Mouse (Mus musculus): ENCODE measurements around the gene Ccdc159. TPM values are rescaled to one million over a fixed set of nuclear protein-coding genes. Genes with fewer than 3 reads are reported as not detected.

Gene Ccdc159
- polyA plus RNA-seq, 1 experiment from 2014 or later = 4.2 TPM

DNA sequence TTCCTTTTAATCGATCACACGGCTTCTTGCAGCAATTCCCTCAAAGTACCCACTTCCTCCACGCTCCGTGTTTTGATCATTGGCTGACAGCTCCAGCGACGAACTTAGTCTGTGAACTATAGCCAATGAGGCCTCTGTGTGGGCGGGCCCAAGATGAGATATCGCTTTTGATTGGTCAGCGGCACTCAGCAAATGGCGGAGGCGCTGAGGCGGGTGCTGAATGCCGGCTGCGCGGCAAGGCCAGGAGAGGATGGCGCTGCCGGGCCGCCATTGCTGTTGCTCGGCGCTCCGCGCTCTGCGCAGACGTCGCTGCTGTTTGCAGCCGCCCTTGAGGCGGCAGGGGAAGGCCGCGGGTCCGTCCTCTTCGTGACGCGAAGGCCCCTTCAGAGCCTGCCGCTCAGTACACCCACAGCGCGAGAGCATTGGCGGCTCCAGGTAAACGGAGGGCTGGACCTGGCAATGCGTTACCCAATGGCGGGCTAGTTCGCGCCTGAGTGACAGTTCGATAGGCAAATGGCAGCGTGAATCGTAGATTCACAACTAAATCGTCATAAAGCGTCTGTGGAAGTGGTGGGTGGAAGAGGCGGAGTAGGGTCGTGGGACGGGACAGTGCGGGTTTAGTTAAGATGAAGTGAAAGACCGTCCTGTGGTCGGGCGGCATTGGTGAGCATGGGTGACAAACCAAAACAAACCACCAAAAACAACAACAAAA lies 28.5 kb downstream of the Ccdc159 start, which contains the start of gene Swsap1:
Gene Swsap1, plus strand, starts transcription at position 186 of the 712 bp plus-strand sequence.
- Histone ChIP-seq H3K36me3 (peaks cover 12% of the 10 kb centered on the region), H3K9me3 (replicated peaks) (no peaks in the 10 kb centered on the region), H3K27me3 (ENCODE audit: low read depth, poor library complexity, severe bottlenecking) (peaks cover 27% of the 10 kb centered on the region), H3K4me3 (peak within 1 kb of the TSS; percentile 78), H3K27ac (replicated peaks) (peak within 1 kb of the TSS; percentile 96), H3K4me1 (peaks cover 32% of the 10 kb centered on the region)
- peak; percentile 98 for DNase-seq (ENCODE audit: low spot score)
- WGBS = under 1% methylated on average over 54 of the region's 54 CpGs

DNA sequence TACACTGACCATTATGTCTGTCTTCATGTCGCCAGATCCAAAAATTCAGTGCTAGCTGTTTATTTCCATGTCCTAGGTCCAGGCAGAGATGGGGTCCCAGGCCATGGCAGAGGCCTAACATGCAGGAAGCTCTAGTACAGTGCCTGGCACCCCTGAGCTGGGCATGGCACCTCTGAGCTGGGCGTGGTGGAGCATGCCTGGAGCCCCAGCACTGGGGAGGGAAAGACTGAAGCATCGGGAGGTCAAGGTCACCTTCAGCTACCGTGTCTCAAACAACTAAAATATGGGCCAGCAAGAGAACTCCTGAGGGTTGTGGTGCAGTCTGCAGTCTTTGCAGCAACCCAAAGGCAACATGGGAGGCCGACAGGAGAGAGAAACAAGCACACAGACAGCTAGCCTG lies 31.1 kb downstream of the Ccdc159 start:
- WGBS = 92% methylated on average over 5 of the region's 5 CpGs

DNA sequence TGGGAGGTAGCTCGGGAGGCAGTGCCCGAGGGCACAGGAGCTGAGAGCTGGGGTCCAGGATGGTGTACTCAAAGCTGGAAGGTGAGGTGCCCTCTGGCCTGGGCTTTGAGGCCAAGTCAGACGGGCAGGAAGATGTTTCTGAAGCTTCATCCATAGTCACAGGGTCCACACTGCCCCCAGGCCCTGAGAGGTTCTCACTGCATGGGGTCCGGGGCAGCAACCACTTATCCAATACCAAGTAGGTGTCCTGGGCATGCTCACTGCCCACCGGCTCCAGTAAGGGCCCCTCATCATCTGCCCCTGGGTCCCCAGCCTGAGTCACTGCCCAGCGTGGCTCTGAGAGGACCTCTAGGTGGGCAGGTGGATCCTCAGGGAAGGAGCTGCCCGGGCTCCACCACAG lies 32.0 kb downstream of the Ccdc159 start:
- Histone ChIP-seq H3K27ac (replicated peaks) (no peak overlapping the region), H3K4me1 (peaks cover 49% of the 10 kb centered on the region), H3K9me3 (replicated peaks) (no peaks in the 10 kb centered on the region), H3K27me3 (ENCODE audit: low read depth, poor library complexity, severe bottlenecking) (peaks cover 62% of the 10 kb centered on the region), H3K4me3 (no peak overlapping the region), H3K36me3 (peaks cover 12% of the 10 kb centered on the region)
- WGBS = 89% methylated on average over 7 of the region's 7 CpGs
- no peak for DNase-seq (ENCODE audit: low spot score)

More for the DNA sequence above, 31.1 kb downstream of the Ccdc159 start:
- Histone ChIP-seq H3K36me3 (peaks cover 12% of the 10 kb centered on the region), H3K27me3 (ENCODE audit: low read depth, poor library complexity, severe bottlenecking) (peaks cover 53% of the 10 kb centered on the region), H3K27ac (replicated peaks) (no peak overlapping the region), H3K4me3 (no peak overlapping the region), H3K9me3 (replicated peaks) (no peaks in the 10 kb centered on the region), H3K4me1 (peaks cover 52% of the 10 kb centered on the region)
- DNase-seq (ENCODE audit: low spot score) = no peak

DNA sequence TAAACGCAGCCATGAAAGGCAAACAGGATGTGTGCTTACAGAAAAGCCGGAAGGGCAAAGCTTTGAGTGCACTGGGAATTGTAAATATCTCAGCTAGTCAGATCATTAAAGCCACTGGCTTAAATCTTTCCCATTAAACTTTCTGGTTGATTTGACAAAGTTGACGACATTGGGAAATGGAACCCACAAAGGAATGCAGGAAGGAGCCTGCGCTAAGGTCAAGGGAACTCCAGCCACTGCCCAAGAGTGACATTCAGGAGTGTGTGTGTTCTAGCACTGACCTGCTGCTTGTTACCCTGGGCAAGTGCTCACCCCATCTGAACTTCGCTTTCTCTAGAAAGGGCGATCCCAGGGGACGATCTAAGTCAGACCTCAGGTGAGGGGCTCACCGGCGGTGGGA lies 32.9 kb downstream of the Ccdc159 start:
- peaks cover 12% of the 10 kb centered on the region for H3K36me3 ChIP-seq
- WGBS = 55% methylated on average over 9 of the region's 9 CpGs
- H3K27me3 ChIP-seq (ENCODE audit: low read depth, poor library complexity, severe bottlenecking) = peaks cover 63% of the 10 kb centered on the region
- peaks cover 44% of the 10 kb centered on the region for H3K4me1 ChIP-seq
- H3K4me3 ChIP-seq = peak overlapping the region; percentile 57
- DNase-seq (ENCODE audit: low spot score) = no peak
- no peak overlapping the region for H3K27ac ChIP-seq (replicated peaks)
- H3K9me3 ChIP-seq (replicated peaks) = no peaks in the 10 kb centered on the region

GRCm38 (mm10) chr9:21960558-21961208 lies 33.4 kb downstream of the Ccdc159 start:
- Histone ChIP-seq H3K4me1 (peaks cover 44% of the 10 kb centered on the region), H3K27me3 (ENCODE audit: low read depth, poor library complexity, severe bottlenecking) (peaks cover 63% of the 10 kb centered on the region), H3K9me3 (replicated peaks) (no peaks in the 10 kb centered on the region), H3K36me3 (peaks cover 12% of the 10 kb centered on the region), H3K4me3 (peak overlapping the region; percentile 57), H3K27ac (replicated peaks) (0 out of 2 replicates have a peak overlapping the region, but pooled peaks have one; percentile 35)
- peak; percentile 44 for DNase-seq (ENCODE audit: low spot score)
- WGBS = 9% methylated on average over 26 of the region's 26 CpGs

GRCm38 (mm10) chr9:21961366-21961980 lies 34.2 kb downstream of the Ccdc159 start:
- no peaks in the 10 kb centered on the region for H3K9me3 ChIP-seq (replicated peaks)
- WGBS = 1% methylated on average over 35 of the region's 35 CpGs
- no peak overlapping the region for H3K27ac ChIP-seq (replicated peaks)
- peaks cover 41% of the 10 kb centered on the region for H3K4me1 ChIP-seq
- DNase-seq (ENCODE audit: low spot score) = no peak
- peaks cover 63% of the 10 kb centered on the region for H3K27me3 ChIP-seq (ENCODE audit: low read depth, poor library complexity, severe bottlenecking)
- peaks cover 12% of the 10 kb centered on the region for H3K36me3 ChIP-seq
- H3K4me3 ChIP-seq = peak overlapping the region; percentile 57

DNA sequence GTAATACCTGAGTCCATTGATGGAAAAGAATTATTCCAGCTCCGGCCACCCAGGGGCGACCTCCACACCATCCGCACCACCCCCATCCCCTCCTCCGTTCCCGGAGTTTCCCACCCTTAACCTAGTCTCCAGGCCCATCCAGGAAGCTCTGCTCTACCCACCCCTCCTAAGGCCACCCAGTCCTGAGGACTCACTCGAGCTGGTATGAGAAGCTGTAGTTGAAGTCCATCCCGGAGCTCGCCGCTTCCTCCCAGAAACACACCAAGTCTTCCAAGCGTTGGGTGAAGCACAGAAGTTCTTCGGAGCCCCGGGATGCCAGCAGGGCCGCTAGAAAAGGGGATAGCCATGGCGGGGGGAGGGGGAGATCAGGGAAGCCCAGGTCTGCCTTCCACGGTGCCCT lies 34.7 kb downstream of the Ccdc159 start:
- peaks cover 37% of the 10 kb centered on the region for H3K4me1 ChIP-seq
- DNase-seq (ENCODE audit: low spot score) = no peak
- H3K4me3 ChIP-seq = peak overlapping the region; percentile 57
- no peaks in the 10 kb centered on the region for H3K9me3 ChIP-seq (replicated peaks)
- WGBS = 1% methylated on average over 15 of the region's 15 CpGs
- peak overlapping the region; percentile 19; the same call in 1 of the 2 replicates for H3K27ac ChIP-seq (replicated peaks)
- peaks cover 12% of the 10 kb centered on the region for H3K36me3 ChIP-seq
- H3K27me3 ChIP-seq (ENCODE audit: low read depth, poor library complexity, severe bottlenecking) = peaks cover 63% of the 10 kb centered on the region

DNA sequence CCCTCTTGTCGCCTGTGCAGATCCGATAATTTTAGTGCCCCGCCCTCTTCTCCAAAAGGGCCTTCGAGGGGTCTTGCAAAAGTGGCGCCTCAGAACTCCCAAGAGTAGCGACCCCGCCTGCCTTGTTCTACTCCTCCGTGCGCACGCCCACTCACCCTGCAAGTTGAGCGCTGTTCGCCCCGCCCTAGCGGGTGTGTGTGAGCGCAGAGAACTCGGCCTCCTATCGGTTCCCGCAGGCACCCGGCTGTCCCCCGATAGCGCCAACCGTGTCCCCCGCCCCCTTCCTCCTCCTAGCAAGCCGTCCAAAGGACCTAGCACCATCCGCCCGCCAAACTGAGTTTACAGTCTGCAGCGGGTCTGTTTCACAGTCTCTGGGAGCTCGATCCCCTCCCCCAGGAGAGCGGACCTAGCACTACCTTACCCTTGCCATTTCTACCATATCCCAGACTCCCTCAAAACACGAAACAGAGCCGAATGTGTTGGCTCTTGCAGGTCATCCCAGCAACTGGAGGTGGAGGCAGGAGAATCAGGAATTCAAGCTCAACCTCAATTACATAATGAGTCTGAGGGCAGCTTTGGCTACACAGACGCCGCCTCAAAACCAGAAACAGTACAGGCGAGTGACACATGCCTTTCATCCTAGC lies 35.3 kb downstream of the Ccdc159 start:
- peaks cover 37% of the 10 kb centered on the region for H3K4me1 ChIP-seq
- 3% methylated on average over 34 of the region's 34 CpGs for WGBS
- no peaks in the 10 kb centered on the region for H3K9me3 ChIP-seq (replicated peaks)
- peak overlapping the region; percentile 19; the same call in 1 of the 2 replicates for H3K27ac ChIP-seq (replicated peaks)
- H3K36me3 ChIP-seq = peaks cover 9% of the 10 kb centered on the region
- H3K4me3 ChIP-seq = peak overlapping the region; percentile 57
- H3K27me3 ChIP-seq (ENCODE audit: low read depth, poor library complexity, severe bottlenecking) = peaks cover 63% of the 10 kb centered on the region
- peak; percentile 79 for DNase-seq (ENCODE audit: low spot score)

- H3K36me3 ChIP-seq = peaks cover 2% of the 10 kb centered on the region
- peaks cover 37% of the 10 kb centered on the region for H3K4me1 ChIP-seq
- peaks cover 60% of the 10 kb centered on the region for H3K27me3 ChIP-seq (ENCODE audit: low read depth, poor library complexity, severe bottlenecking)
- no peaks in the 10 kb centered on the region for H3K9me3 ChIP-seq (replicated peaks)
- DNase-seq (ENCODE audit: low spot score) = peak; percentile 62
- peak within 1 kb of the TSS; percentile 57 for H3K4me3 ChIP-seq
- WGBS = 22% methylated on average over 8 of the region's 8 CpGs
- H3K27ac ChIP-seq (replicated peaks) = peak within 1 kb of the TSS; percentile 19; the same call in 1 of the 2 replicates
Measured at GRCm38 (mm10) chr9:21963417-21963816, 36.1 kb downstream of the Ccdc159 start, which contains the start of gene Epor. Gene Epor, minus strand, starts transcription at chr9:21963506.

GRCm38 (mm10) chr9:21968883-21969282 lies 41.6 kb downstream of the Ccdc159 start:
- Histone ChIP-seq H3K4me3 (no peak overlapping the region), H3K36me3 (no peaks in the 10 kb centered on the region), H3K4me1 (no peaks in the 10 kb centered on the region), H3K9me3 (replicated peaks) (no peaks in the 10 kb centered on the region), H3K27ac (replicated peaks) (no peak overlapping the region), H3K27me3 (ENCODE audit: low read depth, poor library complexity, severe bottlenecking) (peaks cover 5% of the 10 kb centered on the region)
- 75% methylated on average over 6 of the region's 6 CpGs for WGBS
- DNase-seq (ENCODE audit: low spot score) = no peak

- Histone ChIP-seq H3K27ac (replicated peaks) (no peak overlapping the region), H3K4me1 (no peaks in the 10 kb centered on the region), H3K9me3 (replicated peaks) (no peaks in the 10 kb centered on the region), H3K27me3 (ENCODE audit: low read depth, poor library complexity, severe bottlenecking) (peaks cover under 1% of the 10 kb centered on the region; the same call in 1 of the 2 replicates), H3K36me3 (no peaks in the 10 kb centered on the region), H3K4me3 (no peak overlapping the region)
- no peak for DNase-seq (ENCODE audit: low spot score)
- 93% methylated on average over 4 of the region's 4 CpGs for WGBS
Measured at GRCm38 (mm10) chr9:21969304-21969703, 42.0 kb downstream of the Ccdc159 start.

DNA sequence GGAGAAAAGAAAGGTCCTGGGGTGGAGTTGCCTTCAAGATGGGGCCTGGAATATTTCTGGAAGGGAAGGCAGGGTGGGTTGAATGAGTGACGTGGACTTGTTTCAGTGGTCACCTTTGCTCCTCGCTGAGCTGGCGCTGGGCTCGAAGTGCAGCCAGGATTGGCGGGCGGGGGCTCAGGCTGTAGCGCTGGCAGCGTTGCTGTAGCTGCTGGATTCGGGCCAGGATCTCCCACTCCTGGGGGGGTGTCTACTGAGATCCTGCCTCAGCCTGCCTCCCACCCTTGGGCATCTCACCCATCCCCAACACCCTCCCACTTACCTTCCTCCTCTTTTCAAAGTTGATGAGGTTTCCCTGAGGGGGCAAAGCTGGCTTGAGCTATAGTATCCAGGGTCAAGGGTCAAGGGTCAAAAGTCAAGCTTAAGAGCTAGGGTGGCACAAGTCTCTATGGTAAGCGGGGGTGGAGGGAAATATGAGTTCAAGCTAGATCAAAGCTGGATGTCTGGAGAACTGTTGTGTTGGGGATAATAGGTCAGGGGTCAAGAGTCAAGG lies 49.4 kb downstream of the Ccdc159 start:
- WGBS = 93% methylated on average over 10 of the region's 10 CpGs
- Histone ChIP-seq H3K27me3 (ENCODE audit: low read depth, poor library complexity, severe bottlenecking) (peaks cover 13% of the 10 kb centered on the region), H3K9me3 (replicated peaks) (no peaks in the 10 kb centered on the region), H3K27ac (replicated peaks) (no peak overlapping the region), H3K4me3 (no peak overlapping the region), H3K4me1 (no peaks in the 10 kb centered on the region; the same call in 1 of the 2 replicates), H3K36me3 (0 out of 2 replicates have a peak, but pooled peaks cover 3% of the 10 kb centered on the region)
- no peak for DNase-seq (ENCODE audit: low spot score)

All from midbrain, embryonic 10.5 days (tissue).